50 mouse cellular contexts compared by ENCODE assay signal in genomic region chr12:104288336-104288735, GRCm38 (mm10). TPM values are rescaled to one million over a fixed set of nuclear protein-coding genes. Genes with fewer than 3 reads are reported as not detected.
"Had no signal": no experiment of that assay in that cellular context is flagged by ENCODE, and none has a peak within 500 bp of the region (broad histone marks: within the 10 kb centered on the region; RNA-seq: fewer than 3 reads in every experiment).

No protein-coding gene starts in this region.

- H3K4me3 ChIP-seq: heart, embryonic 10.5 days; heart, embryonic 12.5 days; heart, embryonic 13.5 days; heart, embryonic 15.5 days; hindbrain, embryonic 10.5 days; hindbrain, embryonic 12.5 days; hindbrain, embryonic 13.5 days; hindbrain, embryonic 15.5 days; intestine, embryonic 15.5 days; kidney, embryonic 15.5 days; layer of hippocampus, adult 2 months had no signal

- H3K27ac ChIP-seq: heart, embryonic 10.5 days; heart, embryonic 13.5 days; heart, embryonic 15.5 days; hindbrain, embryonic 10.5 days; hindbrain, embryonic 12.5 days; hindbrain, embryonic 13.5 days; hindbrain, embryonic 14.5 days; hindbrain, embryonic 15.5 days; hindbrain, postnatal 0 days; intestine, embryonic 15.5 days; kidney, embryonic 15.5 days; kidney, postnatal 0 days; layer of hippocampus, adult 2 months had no signal

- ATAC-seq: hindbrain, embryonic 16.5 days; hindbrain, postnatal 0 days; inflammation-experienced regulatory T-cells, adult 6 months; intestine, embryonic 15.5 days; intestine, embryonic 16.5 days; intestine, postnatal 0 days had no signal

- H3K4me2 ChIP-seq: heart, embryonic 11.5 days; heart, embryonic 12.5 days; heart, embryonic 13.5 days; heart, embryonic 15.5 days; hindbrain, embryonic 12.5 days; hindbrain, embryonic 13.5 days; hindbrain, embryonic 14.5 days; hindbrain, embryonic 15.5 days; intestine, embryonic 15.5 days; kidney, embryonic 15.5 days had no signal

- H3K4me1 ChIP-seq: heart, embryonic 10.5 days; heart, embryonic 12.5 days; heart, embryonic 13.5 days; heart, embryonic 15.5 days; hindbrain, embryonic 10.5 days; hindbrain, embryonic 12.5 days; hindbrain, embryonic 13.5 days; hindbrain, embryonic 15.5 days; intestine, embryonic 15.5 days; kidney, embryonic 15.5 days had no signal

- H3K27me3 ChIP-seq: heart, embryonic 12.5 days; heart, embryonic 13.5 days; heart, embryonic 15.5 days; hindbrain, embryonic 12.5 days; hindbrain, embryonic 13.5 days; hindbrain, embryonic 15.5 days; intestine, embryonic 15.5 days; kidney, embryonic 15.5 days had no signal

- H3K9me3 ChIP-seq: heart, embryonic 10.5 days; heart, embryonic 15.5 days; hindbrain, embryonic 12.5 days; hindbrain, embryonic 13.5 days; hindbrain, embryonic 15.5 days; intestine, embryonic 15.5 days had no signal

- DNase-seq: heart, postnatal 10 days; heart, postnatal 14 days; heart, postnatal 36 days; heart, postnatal 4 days; kidney, adult 11 months; kidney, adult 18-20 months; kidney, adult 2 months; kidney, adult 8-10 months; kidney, adult 9 months; kidney, postnatal 10 days; kidney, postnatal 14 days; kidney, postnatal 25 days; kidney, postnatal 36 days; kidney, postnatal 4 days; layer of hippocampus, adult 9-11 months; layer of hippocampus, postnatal 36 days had no signal

- H3K36me3 ChIP-seq: heart, embryonic 10.5 days; heart, embryonic 12.5 days; heart, embryonic 13.5 days; heart, embryonic 15.5 days; hindbrain, embryonic 10.5 days; hindbrain, embryonic 12.5 days; hindbrain, embryonic 13.5 days; hindbrain, embryonic 15.5 days; intestine, embryonic 15.5 days; kidney, embryonic 15.5 days had no signal

- H3K9ac ChIP-seq: heart, embryonic 12.5 days; heart, embryonic 13.5 days; heart, embryonic 15.5 days; hindbrain, embryonic 12.5 days; hindbrain, embryonic 13.5 days; hindbrain, embryonic 14.5 days; hindbrain, embryonic 15.5 days; intestine, embryonic 15.5 days; kidney, embryonic 15.5 days had no signal

RNA-seq across cellular contexts. Expression of gene Serpina3i, which starts 25.4 kb away (rescaled TPM):
- total RNA-seq: layer of hippocampus, postnatal 10 days had no signal
- polyA plus RNA-seq: heart, embryonic 10.5 days; heart, embryonic 11.5 days; heart, embryonic 14.5 days; hindbrain, embryonic 10.5 days; hindbrain, embryonic 11.5 days; hindbrain, embryonic 13.5 days; hindbrain, embryonic 15.5 days; hindbrain, embryonic 16.5 days; hindbrain, postnatal 0 days; inflammation-experienced regulatory T-cells, adult 6 months; intestine, embryonic 14.5 days; intestine, embryonic 15.5 days; intestine, postnatal 0 days had no signal

RNA-seq across cellular contexts. Expression of gene Serpina3j, which starts 26.0 kb away (rescaled TPM):
- total RNA-seq: heart, adult 8-10 months; heart, postnatal 10 days; heart, postnatal 14 days; heart, postnatal 25 days; heart, postnatal 36 days; heart, postnatal 4 days; hematopoietic stem cell, adult 5-6 weeks; hindbrain, postnatal 0 days; layer of hippocampus, adult 18-20 months; layer of hippocampus, adult 2 months; layer of hippocampus, postnatal 10 days; layer of hippocampus, postnatal 14 days; layer of hippocampus, postnatal 25 days; layer of hippocampus, postnatal 36 days had no signal
- polyA plus RNA-seq: heart, embryonic 10.5 days; heart, embryonic 11.5 days; heart, embryonic 12.5 days; heart, embryonic 13.5 days; heart, embryonic 14.5 days; heart, embryonic 15.5 days; heart, postnatal 0 days; hindbrain, embryonic 10.5 days; hindbrain, embryonic 11.5 days; hindbrain, embryonic 12.5 days; hindbrain, embryonic 13.5 days; hindbrain, embryonic 14.5 days; hindbrain, embryonic 15.5 days; hindbrain, embryonic 16.5 days; hindbrain, postnatal 0 days; inflammation-experienced regulatory T-cells, adult 6 months; intestine, embryonic 14.5 days; intestine, embryonic 15.5 days; intestine, embryonic 16.5 days; intestine, postnatal 0 days; kidney, adult 2 months; kidney, embryonic 14.5 days; kidney, embryonic 15.5 days; kidney, embryonic 16.5 days; kidney, postnatal 0 days; large intestine, adult 2 months had no signal

RNA-seq across cellular contexts. Expression of gene Serpina3k, which starts 50.0 kb away (rescaled TPM):
- total RNA-seq: heart, postnatal 10 days; heart, postnatal 14 days; heart, postnatal 25 days; heart, postnatal 36 days; hematopoietic stem cell, adult 5-6 weeks; hindbrain, postnatal 0 days; layer of hippocampus, adult 18-20 months; layer of hippocampus, adult 2 months; layer of hippocampus, postnatal 10 days; layer of hippocampus, postnatal 14 days; layer of hippocampus, postnatal 25 days; layer of hippocampus, postnatal 36 days had no signal
- polyA plus RNA-seq: heart, embryonic 10.5 days; heart, embryonic 11.5 days; heart, embryonic 12.5 days; heart, embryonic 13.5 days; heart, embryonic 14.5 days; heart, embryonic 15.5 days; heart, embryonic 16.5 days; hindbrain, embryonic 10.5 days; hindbrain, embryonic 11.5 days; hindbrain, embryonic 12.5 days; hindbrain, embryonic 13.5 days; hindbrain, embryonic 14.5 days; hindbrain, embryonic 15.5 days; hindbrain, embryonic 16.5 days; hindbrain, postnatal 0 days; inflammation-experienced regulatory T-cells, adult 6 months; intestine, embryonic 14.5 days; intestine, embryonic 15.5 days; intestine, embryonic 16.5 days; intestine, postnatal 0 days; kidney, adult 2 months; kidney, embryonic 14.5 days; kidney, embryonic 15.5 days; kidney, embryonic 16.5 days; kidney, postnatal 0 days; large intestine, adult 2 months had no signal

RNA-seq across cellular contexts. Expression of gene Serpina3m, which starts 50.0 kb away (rescaled TPM):
- total RNA-seq: heart, postnatal 10 days; heart, postnatal 14 days; heart, postnatal 25 days; heart, postnatal 36 days; heart, postnatal 4 days; hematopoietic stem cell, adult 5-6 weeks; hindbrain, postnatal 0 days; layer of hippocampus, postnatal 10 days had no signal
- polyA plus RNA-seq: heart, embryonic 10.5 days; heart, embryonic 11.5 days; heart, embryonic 12.5 days; heart, embryonic 13.5 days; heart, embryonic 14.5 days; heart, embryonic 15.5 days; heart, embryonic 16.5 days; heart, postnatal 0 days; hindbrain, embryonic 10.5 days; hindbrain, embryonic 11.5 days; hindbrain, embryonic 12.5 days; hindbrain, embryonic 13.5 days; hindbrain, embryonic 14.5 days; hindbrain, embryonic 15.5 days; hindbrain, embryonic 16.5 days; hindbrain, postnatal 0 days; inflammation-experienced regulatory T-cells, adult 6 months; intestine, embryonic 14.5 days; intestine, embryonic 15.5 days; intestine, embryonic 16.5 days; intestine, postnatal 0 days; kidney, adult 2 months; kidney, embryonic 14.5 days; kidney, embryonic 15.5 days; kidney, embryonic 16.5 days; kidney, postnatal 0 days had no signal

RNA-seq across cellular contexts. Expression of gene Serpina3g, which starts 52.3 kb away (rescaled TPM):
- polyA plus RNA-seq: hindbrain, embryonic 10.5 days had no signal
